Mouse (Mus musculus): Measurements from ENCODE around the gene Gm20721.

Gene Gm20721

GRCm38 (mm10) chr2:174297086-174297571 lies 49.4 kb downstream of the Gm20721 start:
- DNase-seq (ENCODE audit: low read depth, low spot score) = peak; percentile 61

- peak; percentile 10 for DNase-seq (ENCODE audit: low read depth, low spot score)
Observed at GRCm38 (mm10) chr2:174295900-174296465, 50.5 kb downstream of the Gm20721 start.

GRCm38 (mm10) chr2:174295175-174295899 lies 51.2 kb downstream of the Gm20721 start:
- peak; percentile 93 for DNase-seq (ENCODE audit: low read depth, low spot score)

- peak; percentile 50 for DNase-seq (ENCODE audit: low read depth, low spot score)
Observed at GRCm38 (mm10) chr2:174294457-174294856, 52.1 kb downstream of the Gm20721 start.

- no peak for DNase-seq (ENCODE audit: low read depth, low spot score)
Observed at GRCm38 (mm10) chr2:174291662-174292030, 54.9 kb downstream of the Gm20721 start.

- DNase-seq (ENCODE audit: low read depth, low spot score) = no peak
Observed at GRCm38 (mm10) chr2:174291029-174291661, 55.4 kb downstream of the Gm20721 start.

GRCm38 (mm10) chr2:174288673-174289430 lies 57.7 kb downstream of the Gm20721 start:
- DNase-seq (ENCODE audit: low read depth, low spot score) = no peak

GRCm38 (mm10) chr2:174287921-174288320 lies 58.6 kb downstream of the Gm20721 start:
- no peak for DNase-seq (ENCODE audit: low read depth, low spot score)

- no peak for DNase-seq (ENCODE audit: low read depth, low spot score)
Observed at GRCm38 (mm10) chr2:174285921-174286470, 60.5 kb downstream of the Gm20721 start.

- no peak for DNase-seq (ENCODE audit: low read depth, low spot score)
Observed at GRCm38 (mm10) chr2:174284807-174285457, 61.6 kb downstream of the Gm20721 start.

GRCm38 (mm10) chr2:174284011-174284410 lies 62.5 kb downstream of the Gm20721 start, which contains the start of gene Gnas:
Gene Gnas (plus strand): TSS chr2:174284320.
- DNase-seq (ENCODE audit: low read depth, low spot score) = no peak

GRCm38 (mm10) chr2:174283341-174283740 lies 63.2 kb downstream of the Gm20721 start:
- DNase-seq (ENCODE audit: low read depth, low spot score) = no peak
